Mouse (Mus musculus): ENCODE measurements around the gene Exoc3l4.
A peak's percentile ranks its signal among the peaks of the same experiment; 100 is the strongest.

Gene Exoc3l4

GRCm38 (mm10) chr12:111411631-111412355, 5.0 kb upstream of the Exoc3l4 start:
- DNase-seq (ENCODE audit: low read depth, low spot score) = no peak

GRCm38 (mm10) chr12:111412581-111413284, 4.1 kb upstream of the Exoc3l4 start:
- no peak for DNase-seq (ENCODE audit: low read depth, low spot score)

GRCm38 (mm10) chr12:111413300-111413699, 3.5 kb upstream of the Exoc3l4 start:
- peak; percentile 78 for DNase-seq (ENCODE audit: low read depth, low spot score)

GRCm38 (mm10) chr12:111419918-111420317, 3.1 kb downstream of the Exoc3l4 start:
- DNase-seq (ENCODE audit: low read depth, low spot score) = no peak

- no peak for DNase-seq (ENCODE audit: low read depth, low spot score)
Observed at GRCm38 (mm10) chr12:111420946-111421709, 4.3 kb downstream of the Exoc3l4 start.

- DNase-seq (ENCODE audit: low read depth, low spot score) = no peak
Observed at GRCm38 (mm10) chr12:111422852-111423251, 6.0 kb downstream of the Exoc3l4 start.

- DNase-seq (ENCODE audit: low read depth, low spot score) = no peak
Observed at GRCm38 (mm10) chr12:111423570-111424129, 6.8 kb downstream of the Exoc3l4 start.

- no peak for DNase-seq (ENCODE audit: low read depth, low spot score)
Observed at GRCm38 (mm10) chr12:111424547-111424946, 7.7 kb downstream of the Exoc3l4 start.

GRCm38 (mm10) chr12:111425258-111425657, 8.4 kb downstream of the Exoc3l4 start:
- DNase-seq (ENCODE audit: low read depth, low spot score) = peak; percentile 41

- peak; percentile 79 for DNase-seq (ENCODE audit: low read depth, low spot score)
Observed at GRCm38 (mm10) chr12:111425789-111426460, 9.1 kb downstream of the Exoc3l4 start.

GRCm38 (mm10) chr12:111427438-111428113, 10.8 kb downstream of the Exoc3l4 start:
- no peak for DNase-seq (ENCODE audit: low read depth, low spot score)

GRCm38 (mm10) chr12:111428364-111428763, 11.5 kb downstream of the Exoc3l4 start:
- no peak for DNase-seq (ENCODE audit: low read depth, low spot score)

- DNase-seq (ENCODE audit: low read depth, low spot score) = peak; percentile 37
Observed at GRCm38 (mm10) chr12:111428961-111429911, 12.4 kb downstream of the Exoc3l4 start.

GRCm38 (mm10) chr12:111430049-111430867, 13.4 kb downstream of the Exoc3l4 start:
- DNase-seq (ENCODE audit: low read depth, low spot score) = no peak

GRCm38 (mm10) chr12:111430868-111431817, 14.3 kb downstream of the Exoc3l4 start:
- DNase-seq (ENCODE audit: low read depth, low spot score) = no peak

GRCm38 (mm10) chr12:111432097-111432496, 15.3 kb downstream of the Exoc3l4 start:
- DNase-seq (ENCODE audit: low read depth, low spot score) = no peak

GRCm38 (mm10) chr12:111432751-111433331, 16.0 kb downstream of the Exoc3l4 start:
- DNase-seq (ENCODE audit: low read depth, low spot score) = no peak

All from retina, postnatal 7 days (tissue).